Mouse (Mus musculus) hindbrain, embryonic 10.5 days (tissue): ENCODE results near the gene Helb. TPM values are rescaled to one million over a fixed set of nuclear protein-coding genes. Genes with fewer than 3 reads are reported as not detected.
A peak's percentile ranks its signal among the peaks of the same experiment; 100 is the strongest.
"Not testable (repeated sequence)": the region's sequence is repeated elsewhere in the genome, so short reads cannot be mapped to it uniquely, and the experiment has no call there.

Experiments used
- DNase-seq: peaks from one replicate; pipeline ENCODE4 v3.0.0-alpha.2; 2017; ENCODE audit warnings: low spot score
- H3K27ac ChIP-seq: fragments of 300-500 bp; sonication (generic); 2 replicates; pipeline ENCODE4 v1.5.1; 2016; ENCODE audit warnings: mild to moderate bottlenecking, moderate library complexity
- H3K27me3 ChIP-seq: fragments of 300-500 bp; sonication (generic); 2 replicates; pipeline ENCODE4 v1.6.1; 2016; ENCODE audit warnings: mild to moderate bottlenecking; ENCODE audit not compliant: poor library complexity, insufficient read depth, severe bottlenecking
- H3K36me3 ChIP-seq: fragments of 300-500 bp; sonication (generic); 2 replicates; pipeline ENCODE4 v1.6.1; 2016; ENCODE audit warnings: mild to moderate bottlenecking, moderate library complexity
- H3K4me1 ChIP-seq: fragments of 300-500 bp; sonication (generic); replicated peaks from 2 replicates; pipeline ENCODE4 v1.6.1; 2016; ENCODE audit warnings: mild to moderate bottlenecking
- H3K4me3 ChIP-seq: fragments of 300-500 bp; sonication (generic); 2 replicates; pipeline ENCODE4 v1.5.1; 2016; ENCODE audit warnings: mild to moderate bottlenecking, moderate library complexity
- H3K9me3 ChIP-seq: fragments of 300-500 bp; sonication (generic); 2 replicates; pipeline ENCODE4 v1.6.1; 2016; ENCODE audit warnings: mild to moderate bottlenecking, moderate library complexity
- WGBS: fragments of 180-500 bp; shearing (Covaris S2); methylation state at CpG from one replicate; pipeline ENCODE4 v1.1.7; 2016; 5-methylcytosine and 5-hydroxymethylcytosine counted together
- polyA plus RNA-seq: library from polyadenylated mRNA; unstranded; fragments of >200 nt; fragmentation: Nextera tagmentation; extraction: Ambion mirVana; gene quantifications from 2 replicates; pipeline ENCODE4 v1.2.1, GENCODE M21; 2016

Gene Helb
- polyA plus RNA-seq, 1 experiment from 2014 or later: 4.1 TPM

DNA sequence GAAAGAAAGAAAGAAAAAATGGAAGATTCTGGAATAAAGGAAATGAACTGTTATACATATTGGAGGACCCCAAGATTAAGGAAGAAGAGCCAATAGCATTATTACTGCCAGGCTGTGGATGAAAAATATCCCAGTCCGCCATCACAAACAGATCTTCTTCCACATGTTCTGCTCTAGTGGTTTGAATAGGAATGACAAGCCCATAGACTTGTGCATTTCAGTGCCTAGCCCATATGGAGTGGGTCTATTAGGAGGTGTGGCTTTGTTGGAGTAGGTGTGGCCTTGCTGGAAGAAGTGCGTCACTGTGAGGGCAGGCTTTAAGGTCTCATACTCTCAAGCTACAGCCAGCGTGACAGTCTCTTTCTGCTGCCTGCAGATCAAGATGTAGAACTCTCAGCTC is 10.9 kb upstream of the Helb start:
- H3K4me1 ChIP-seq: 0 out of 2 replicates have a peak, but pooled peaks cover 3% of the 10 kb centered on the region
- 90% methylated on average over 3 of the region's 3 CpGs for WGBS
- H3K36me3 ChIP-seq: no peaks in the 10 kb centered on the region
- no peaks in the 10 kb centered on the region for H3K9me3 ChIP-seq
- no peak overlapping the region for H3K4me3 ChIP-seq
- no peaks in the 10 kb centered on the region; the same call in 1 of the 2 replicates for H3K27me3 ChIP-seq
- H3K27ac ChIP-seq: no peak overlapping the region
- DNase-seq: no peak

DNA sequence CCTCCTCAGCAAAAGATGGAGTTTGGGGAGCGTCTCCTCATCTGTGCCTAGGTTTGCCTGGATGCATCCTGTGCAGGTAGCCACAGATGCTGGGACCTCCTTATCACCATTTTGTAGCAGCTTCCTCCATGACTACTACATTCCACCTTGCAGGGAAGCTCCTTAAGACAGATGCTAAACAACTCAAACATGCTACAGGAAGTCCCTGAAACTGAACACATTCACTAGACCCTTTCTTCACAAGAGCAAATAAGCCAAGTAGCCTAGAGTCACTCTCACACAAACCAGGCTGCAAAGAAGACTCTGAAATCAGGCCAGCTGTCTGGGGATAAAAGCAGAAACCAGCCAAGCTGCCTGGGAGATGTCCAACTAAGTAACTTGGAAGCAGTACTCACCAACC is 2.5 kb upstream of the Helb start:
- Histone ChIP-seq H3K27ac (no peak overlapping the region), H3K27me3 (no peaks in the 10 kb centered on the region), H3K4me3 (no peak overlapping the region), H3K36me3 (peaks cover 6% of the 10 kb centered on the region; the same call in 1 of the 2 replicates), H3K9me3 (no peaks in the 10 kb centered on the region), H3K4me1 (peaks cover 6% of the 10 kb centered on the region; the same call in 1 of the 2 replicates)
- 92% methylated on average over 1 of the region's 1 CpGs for WGBS
- no peak for DNase-seq

DNA sequence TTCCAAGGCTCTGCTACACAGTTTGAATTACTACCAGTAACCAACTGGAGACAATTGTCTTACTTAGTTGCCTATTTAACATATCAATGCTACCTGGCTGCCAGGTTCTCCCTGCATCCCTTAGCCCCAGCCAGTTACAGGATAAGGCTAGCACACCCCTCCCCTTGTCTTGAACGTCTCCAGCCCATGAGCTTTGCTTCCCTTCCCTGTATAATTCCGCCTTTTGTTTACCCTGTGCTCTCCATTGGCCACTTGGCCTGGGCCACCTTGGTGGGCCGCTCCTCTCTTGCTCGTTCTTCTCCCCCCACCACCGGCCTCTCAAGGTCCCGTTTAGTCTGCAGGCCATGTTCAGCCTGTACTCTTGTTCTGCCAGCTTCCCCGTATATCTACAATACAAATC is 1.7 kb upstream of the Helb start:
- no peaks in the 10 kb centered on the region for H3K9me3 ChIP-seq

DNA sequence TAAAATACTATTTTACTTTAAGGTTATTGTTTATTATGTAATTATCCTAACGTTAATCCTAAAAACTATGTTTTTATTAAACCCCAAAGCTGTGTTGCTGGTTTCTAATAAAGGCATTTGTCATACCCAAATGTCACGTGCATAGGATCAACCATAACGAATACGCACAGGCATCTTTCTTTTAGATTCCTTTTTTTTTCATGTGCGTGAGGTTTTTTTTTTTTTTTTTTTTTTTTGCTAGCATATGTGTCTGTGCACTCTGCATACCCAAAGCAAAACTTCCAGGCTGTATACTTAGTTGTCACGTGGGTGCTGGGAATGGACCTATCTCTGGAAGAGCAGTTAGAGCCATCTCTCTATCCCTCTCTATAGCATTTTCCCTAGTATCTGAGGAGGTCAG is 1.2 kb upstream of the Helb start:
- Histone ChIP-seq H3K9me3 (no peaks in the 10 kb centered on the region), H3K27ac (no peak overlapping the region), H3K36me3 (peaks cover 6% of the 10 kb centered on the region; the same call in 1 of the 2 replicates), H3K4me1 (peaks cover 6% of the 10 kb centered on the region; the same call in 1 of the 2 replicates), H3K27me3 (no peaks in the 10 kb centered on the region), H3K4me3 (no peak overlapping the region)
- no peak for DNase-seq
- 76% methylated on average over 6 of the region's 6 CpGs for WGBS

More for the DNA sequence above, 1.7 kb upstream of the Helb start:
- Histone ChIP-seq H3K4me1 (peaks cover 6% of the 10 kb centered on the region; the same call in 1 of the 2 replicates), H3K36me3 (peaks cover 6% of the 10 kb centered on the region; the same call in 1 of the 2 replicates), H3K4me3 (no peak overlapping the region), H3K27me3 (no peaks in the 10 kb centered on the region), H3K27ac (no peak overlapping the region)
- no peak for DNase-seq
- WGBS: 44% methylated on average over 7 of the region's 7 CpGs

DNA sequence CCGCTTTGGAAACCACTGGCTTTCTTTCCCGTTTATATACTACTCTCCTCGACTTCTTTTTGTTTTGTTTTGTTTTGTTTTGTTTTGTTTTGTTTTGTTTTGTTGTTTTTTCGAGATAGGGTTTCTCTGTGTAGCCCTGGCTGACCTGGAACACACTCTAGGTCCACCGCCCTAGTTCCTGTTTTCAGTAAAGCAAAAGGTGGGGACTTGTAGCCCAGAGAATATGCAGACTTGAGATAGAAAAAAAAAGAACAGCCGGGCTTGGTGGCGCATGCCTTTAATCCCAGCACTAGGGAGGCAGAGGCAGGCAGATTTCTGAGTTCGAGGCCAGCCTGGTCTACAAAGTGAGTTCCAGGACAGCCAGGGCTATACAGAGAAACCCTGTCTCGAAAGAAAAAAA is 695 bp upstream of the Helb start:
- not testable (repeated sequence) for H3K27ac ChIP-seq, H3K9me3 ChIP-seq, H3K27me3 ChIP-seq, H3K4me1 ChIP-seq, DNase-seq, H3K36me3 ChIP-seq
- WGBS: 68% methylated on average over 9 of the region's 9 CpGs
- H3K4me3 ChIP-seq: peak overlapping the region; percentile 85

DNA sequence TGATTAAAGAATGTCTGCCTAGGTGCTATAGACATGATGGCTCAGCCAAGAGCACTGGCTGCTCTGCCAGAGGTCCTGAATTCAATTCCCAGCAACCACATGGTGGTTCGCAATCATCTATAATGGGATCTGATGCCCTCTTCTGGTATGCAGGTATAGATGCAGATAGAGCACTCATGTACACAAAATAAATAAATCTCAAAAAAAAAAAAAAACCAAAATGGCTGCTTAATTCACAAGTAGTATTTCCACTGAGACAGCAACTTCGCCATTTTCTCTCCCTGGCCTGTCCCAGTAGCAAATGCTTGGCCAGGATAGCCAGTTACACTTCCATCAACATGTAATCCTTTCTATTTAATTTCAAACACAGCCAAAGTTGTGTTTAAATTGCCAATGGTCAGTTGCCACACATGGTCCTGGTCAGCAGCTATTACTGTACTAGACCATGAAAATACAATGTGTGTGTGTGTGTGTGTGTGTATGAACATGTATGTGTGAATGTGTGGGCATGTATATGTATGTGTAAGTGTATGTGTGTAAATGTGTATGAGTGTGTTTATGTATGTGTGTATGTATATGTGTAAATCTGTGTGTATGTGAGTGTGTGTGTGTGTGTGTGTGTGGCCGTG is 982 bp downstream of the Helb start:
- H3K27ac ChIP-seq: no peak overlapping the region
- DNase-seq: no peak
- peak overlapping the region; percentile 85 for H3K4me3 ChIP-seq
- peaks cover 23% of the 10 kb centered on the region for H3K36me3 ChIP-seq
- no peaks in the 10 kb centered on the region for H3K27me3 ChIP-seq
- 81% methylated on average over 3 of the region's 3 CpGs for WGBS
- no peaks in the 10 kb centered on the region for H3K9me3 ChIP-seq
- peaks cover 6% of the 10 kb centered on the region; the same call in 1 of the 2 replicates for H3K4me1 ChIP-seq

DNA sequence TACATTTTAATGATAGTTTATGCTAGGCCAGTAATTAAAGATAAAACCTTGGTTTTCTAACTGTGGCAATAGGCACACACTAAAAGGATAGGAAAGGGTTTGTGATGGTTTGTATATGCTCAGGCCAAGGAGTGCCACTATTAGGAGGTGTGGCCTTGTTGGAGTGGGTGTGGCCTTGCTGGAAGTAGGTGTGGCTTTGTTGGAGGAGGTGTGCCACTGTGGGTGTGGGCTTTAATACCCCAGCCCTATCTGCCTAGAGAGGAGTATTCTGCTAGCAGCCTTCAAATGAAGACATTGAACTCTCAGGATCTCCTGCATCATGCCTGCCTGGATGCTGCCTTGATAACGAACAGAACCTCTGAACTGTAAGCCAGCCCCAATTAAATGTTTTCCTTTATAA is 12.0 kb downstream of the Helb start:
- Histone ChIP-seq H3K27me3 (no peaks in the 10 kb centered on the region), H3K4me3 (no peak overlapping the region), H3K36me3 (peaks cover 65% of the 10 kb centered on the region), H3K4me1 (no peaks in the 10 kb centered on the region), H3K27ac (no peak overlapping the region), H3K9me3 (no peaks in the 10 kb centered on the region)
- WGBS: 84% methylated on average over 1 of the region's 1 CpGs
- no peak for DNase-seq

DNA sequence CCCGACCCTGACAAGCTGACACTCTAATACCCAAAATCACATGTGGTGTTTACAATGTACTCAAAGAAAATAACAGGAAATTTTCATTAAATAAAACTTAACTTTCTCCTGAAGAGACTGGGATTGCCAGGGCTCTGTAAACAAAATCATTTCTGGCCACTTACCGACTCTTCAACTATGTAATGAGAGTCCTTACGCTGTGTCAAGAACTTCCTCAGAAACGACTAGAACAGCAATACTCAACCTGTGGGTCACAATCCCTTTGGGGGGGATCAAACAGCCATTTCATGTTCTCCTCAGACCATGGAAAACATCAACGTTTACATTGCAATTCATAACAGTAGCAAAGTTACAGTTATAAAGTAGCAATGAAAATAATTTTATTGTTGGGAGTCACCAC is 15.2 kb downstream of the Helb start:
- H3K36me3 ChIP-seq: peaks cover 65% of the 10 kb centered on the region
- no peaks in the 10 kb centered on the region for H3K4me1 ChIP-seq
- H3K9me3 ChIP-seq: no peaks in the 10 kb centered on the region
- no peak overlapping the region for H3K27ac ChIP-seq
- no peak overlapping the region for H3K4me3 ChIP-seq
- DNase-seq: no peak
- WGBS: 92% methylated on average over 5 of the region's 5 CpGs
- H3K27me3 ChIP-seq: no peaks in the 10 kb centered on the region

DNA sequence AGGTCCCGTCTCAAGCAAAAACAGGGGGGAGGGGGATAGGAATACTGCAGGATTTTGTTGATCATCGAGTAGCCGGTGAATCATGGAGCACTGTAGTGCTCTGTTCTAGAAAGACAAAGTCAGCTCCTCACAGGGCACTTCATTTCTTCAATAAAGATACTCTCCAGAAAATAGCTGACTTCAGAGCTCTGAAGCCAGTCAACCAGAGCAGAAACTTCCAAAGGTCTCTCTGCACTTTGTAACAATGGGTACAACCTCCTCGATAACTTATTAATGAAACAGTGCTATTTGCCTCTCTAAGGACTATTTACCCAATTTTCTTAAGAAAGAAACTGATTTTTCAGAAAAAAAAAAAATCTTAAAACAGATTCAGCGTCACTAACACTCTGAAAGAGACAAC is 17.1 kb downstream of the Helb start:
- H3K36me3 ChIP-seq: peaks cover 78% of the 10 kb centered on the region
- no peaks in the 10 kb centered on the region for H3K9me3 ChIP-seq
- H3K27ac ChIP-seq: no peak overlapping the region
- WGBS: 96% methylated on average over 5 of the region's 5 CpGs
- no peak overlapping the region for H3K4me3 ChIP-seq
- no peaks in the 10 kb centered on the region for H3K27me3 ChIP-seq
- no peaks in the 10 kb centered on the region for H3K4me1 ChIP-seq
- DNase-seq: no peak

DNA sequence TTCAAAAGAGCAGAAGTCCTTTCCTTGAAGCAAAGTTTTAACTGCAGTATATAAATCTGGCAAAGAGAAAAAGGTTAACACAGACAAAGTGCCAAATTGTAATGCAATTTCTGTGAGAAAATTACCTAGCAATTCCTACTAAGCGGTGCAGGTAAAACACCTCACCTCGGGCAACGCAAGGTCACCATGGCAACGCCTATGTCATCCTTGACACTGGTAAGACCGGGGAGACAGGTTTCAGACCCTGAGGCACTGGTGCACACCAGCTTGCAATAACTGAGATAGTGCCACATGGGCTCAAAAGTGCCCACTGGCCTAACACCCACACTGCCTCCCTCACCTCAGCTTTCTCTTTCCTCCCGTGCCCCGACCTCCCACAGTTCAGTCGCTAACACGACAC is 17.7 kb downstream of the Helb start:
- H3K4me1 ChIP-seq: no peaks in the 10 kb centered on the region
- no peaks in the 10 kb centered on the region for H3K27me3 ChIP-seq
- H3K9me3 ChIP-seq: no peaks in the 10 kb centered on the region
- no peak overlapping the region for H3K27ac ChIP-seq
- H3K4me3 ChIP-seq: no peak overlapping the region
- H3K36me3 ChIP-seq: peaks cover 72% of the 10 kb centered on the region
- WGBS: 94% methylated on average over 9 of the region's 9 CpGs
- DNase-seq: no peak

DNA sequence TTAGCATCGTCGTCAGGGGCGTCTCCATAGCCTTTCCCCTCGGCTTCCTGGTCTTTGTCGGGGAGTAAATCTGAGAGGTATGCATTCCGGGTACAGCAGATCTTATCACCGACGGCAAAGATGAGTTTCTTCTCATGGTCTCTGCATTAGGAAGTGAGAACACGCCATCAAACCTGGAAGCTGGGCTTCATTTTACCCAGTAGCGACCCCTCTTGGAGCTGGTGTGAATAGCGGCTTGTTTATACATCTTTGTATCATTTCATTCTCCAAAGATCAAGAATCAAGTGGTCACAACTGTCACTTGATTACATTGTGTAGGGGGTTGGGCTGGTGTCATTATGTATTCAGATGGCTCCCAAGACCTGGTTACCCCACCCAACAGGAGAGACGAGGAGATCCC is 20.2 kb downstream of the Helb start:
- no peaks in the 10 kb centered on the region; the same call in 1 of the 2 replicates for H3K9me3 ChIP-seq
- 90% methylated on average over 12 of the region's 12 CpGs for WGBS
- no peak for DNase-seq
- no peak overlapping the region for H3K4me3 ChIP-seq
- H3K36me3 ChIP-seq: peaks cover 82% of the 10 kb centered on the region
- H3K27me3 ChIP-seq: no peaks in the 10 kb centered on the region
- H3K27ac ChIP-seq: no peak overlapping the region
- no peaks in the 10 kb centered on the region for H3K4me1 ChIP-seq

DNA sequence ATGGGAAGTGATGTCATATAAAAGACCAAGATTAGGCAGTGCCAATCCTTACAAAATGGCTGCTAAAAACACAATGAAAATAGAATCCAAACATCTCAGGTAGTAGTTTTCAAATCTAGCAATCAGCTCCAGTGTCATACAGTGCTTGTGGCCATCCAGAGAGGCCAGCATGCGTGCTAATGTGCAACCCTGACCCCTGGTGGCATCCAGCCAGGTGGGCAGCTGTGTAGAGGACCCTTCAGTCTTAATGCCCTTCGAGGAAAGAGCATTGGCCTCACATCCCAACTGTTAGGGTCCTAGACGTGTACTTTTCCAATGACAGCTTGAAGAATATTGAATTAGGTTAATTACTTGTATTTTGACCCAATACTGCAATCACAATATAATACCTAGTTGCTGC is 34.9 kb downstream of the Helb start:
- DNase-seq: no peak
- Histone ChIP-seq H3K27ac (no peak overlapping the region), H3K9me3 (no peaks in the 10 kb centered on the region), H3K27me3 (no peaks in the 10 kb centered on the region), H3K36me3 (peaks cover 34% of the 10 kb centered on the region), H3K4me3 (no peak overlapping the region), H3K4me1 (0 out of 2 replicates have a peak, but pooled peaks cover 4% of the 10 kb centered on the region)
- WGBS: 82% methylated on average over 3 of the region's 3 CpGs

DNA sequence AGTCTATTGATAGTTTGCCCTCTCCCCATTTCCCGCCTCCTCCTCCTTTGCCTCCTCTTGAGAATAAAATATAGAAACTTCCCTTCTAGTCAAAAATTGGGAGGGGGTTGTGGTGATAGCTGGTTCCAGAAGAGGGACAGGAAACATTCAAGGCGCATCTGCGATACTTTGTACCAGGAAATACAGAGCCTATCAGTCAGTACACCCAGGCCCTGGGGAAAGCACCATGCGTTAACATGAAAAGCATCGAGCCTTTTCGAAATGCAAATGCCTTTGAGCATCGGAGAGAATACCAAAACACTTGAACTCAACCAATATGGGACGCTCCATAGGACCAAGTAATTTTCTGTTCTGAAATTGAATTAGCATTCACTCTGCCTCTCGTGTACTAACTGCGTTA is 46.5 kb downstream of the Helb start:
- H3K4me3 ChIP-seq: no peak overlapping the region
- H3K4me1 ChIP-seq: no peaks in the 10 kb centered on the region
- 94% methylated on average over 10 of the region's 10 CpGs for WGBS
- no peak for DNase-seq
- H3K27ac ChIP-seq: no peak overlapping the region
- H3K36me3 ChIP-seq: no peaks in the 10 kb centered on the region
- H3K27me3 ChIP-seq: no peaks in the 10 kb centered on the region
- no peaks in the 10 kb centered on the region; the same call in 1 of the 2 replicates for H3K9me3 ChIP-seq

DNA sequence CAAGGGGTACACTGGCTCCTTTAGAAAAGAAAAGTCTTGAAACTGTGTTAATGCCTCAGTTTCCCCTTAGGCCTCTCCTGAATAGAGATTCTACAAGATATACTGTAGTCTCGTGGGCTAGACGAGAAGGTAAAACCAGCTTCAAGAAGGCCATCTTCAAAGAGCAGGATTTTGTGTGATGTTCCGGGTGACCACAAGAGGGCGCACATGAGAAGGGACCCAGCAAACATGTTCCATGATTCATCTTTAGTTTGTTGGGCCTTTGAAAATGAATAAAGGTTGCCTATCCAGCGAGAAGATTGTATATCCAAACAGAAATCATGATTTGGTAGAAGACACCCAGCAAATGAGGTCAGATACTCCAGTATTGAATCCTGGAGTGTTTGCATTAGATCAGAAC is 48.4 kb downstream of the Helb start:
- H3K9me3 ChIP-seq: no peaks in the 10 kb centered on the region; the same call in 1 of the 2 replicates
- H3K36me3 ChIP-seq: no peaks in the 10 kb centered on the region
- H3K27ac ChIP-seq: no peak overlapping the region
- H3K27me3 ChIP-seq: no peaks in the 10 kb centered on the region
- no peak overlapping the region for H3K4me3 ChIP-seq
- WGBS: 27% methylated on average over 5 of the region's 5 CpGs
- no peaks in the 10 kb centered on the region for H3K4me1 ChIP-seq
- DNase-seq: peak; percentile 53
